Mouse (Mus musculus) small intestine, adult 2 months (tissue): ENCODE data around the gene Gad2.

Experiments
- CTCF ChIP-seq: fragments of 200-500 bp; IDR thresholded peaks from 2 replicates; pipeline ENCODE4 v1.5.1; 2012; ENCODE audit warnings: low read depth, mild to moderate bottlenecking, control low read depth, inconsistent platforms, low read length, moderate library complexity, mixed read lengths; ENCODE audit not compliant: insufficient replicate concordance, insufficient read length; ENCODE audit errors: extremely low read depth
- POLR2A ChIP-seq: fragments of 200-500 bp; IDR thresholded peaks from 2 replicates; pipeline ENCODE4 v1.6.1; 2012; ENCODE audit warnings: low read depth, mild to moderate bottlenecking, control low read depth, inconsistent platforms, low read length, moderate library complexity

DNA sequence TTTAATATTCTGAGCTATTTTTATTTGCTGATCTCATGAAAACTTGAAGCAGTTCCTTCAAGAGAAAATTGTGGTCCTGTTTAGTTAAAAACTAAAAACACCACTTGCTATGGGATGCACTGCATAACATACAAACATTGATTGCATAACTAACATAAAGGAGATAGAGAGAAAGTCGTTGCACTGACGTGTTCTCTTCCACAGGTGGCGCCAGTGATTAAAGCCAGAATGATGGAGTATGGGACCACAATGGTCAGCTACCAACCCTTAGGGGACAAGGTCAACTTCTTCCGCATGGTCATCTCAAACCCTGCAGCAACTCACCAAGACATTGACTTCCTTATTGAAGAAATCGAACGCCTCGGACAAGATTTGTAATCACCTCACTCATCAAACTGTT is 68.0 kb downstream of the Gad2 start:
- TF ChIP-seq CTCF (no peak), POLR2A (no peak)
